ENCODE assay signal across 8 mouse cellular contexts in genomic region chr6:83038496-83039012, GRCm38 (mm10). TPM values are rescaled to one million over a fixed set of nuclear protein-coding genes. Genes with fewer than 3 reads are reported as not detected.
A peak's percentile ranks its signal among the peaks of the same experiment; 100 is the strongest.
DNase-seq lines count a peak whose midpoint lies in the region; ATAC-seq and TF ChIP-seq lines count a peak whose summit lies in the region.

No protein-coding gene starts in this region.

- peak overlapping the region; percentile 59 for H3K4me2 ChIP-seq in embryonic facial prominence, embryonic 14.5 days (ENCODE audit: low read depth, low read length)
- H3K4me2 ChIP-seq in limb, embryonic 11.5 days (ENCODE audit: low read depth, severe bottlenecking), result peak overlapping the region; percentile 42
- H3K4me2 ChIP-seq in midbrain, embryonic 12.5 days (replicated peaks), result peak overlapping the region; percentile 59

- H3K27me3 ChIP-seq in embryonic facial prominence, embryonic 14.5 days (replicated peaks; ENCODE audit: control insufficient read depth, insufficient read depth, low read length), result no peaks in the 10 kb centered on the region
- H3K27me3 ChIP-seq in limb, embryonic 11.5 days (ENCODE audit: control insufficient read depth, insufficient read depth, low read length), result no peaks in the 10 kb centered on the region
- peaks cover 32% of the 10 kb centered on the region for H3K27me3 ChIP-seq in midbrain, embryonic 12.5 days

- peaks cover 3% of the 10 kb centered on the region; the same call in 1 of the 2 replicates for H3K4me1 ChIP-seq in bone marrow, adult 2 months (ENCODE audit: control insufficient read depth, insufficient read depth, low read length)
- H3K4me1 ChIP-seq in embryonic facial prominence, embryonic 14.5 days (ENCODE audit: control insufficient read depth, insufficient read depth, low read length), result peaks cover 15% of the 10 kb centered on the region
- H3K4me1 ChIP-seq in limb, embryonic 11.5 days (ENCODE audit: control insufficient read depth, insufficient read depth, low read length), result peaks cover 6% of the 10 kb centered on the region; the same call in 1 of the 2 replicates
- peaks cover 19% of the 10 kb centered on the region for H3K4me1 ChIP-seq in midbrain, embryonic 12.5 days

- H3K9ac ChIP-seq in embryonic facial prominence, embryonic 14.5 days (ENCODE audit: low read depth, low read length), result peak overlapping the region; percentile 52; the same call in 1 of the 2 replicates
- H3K9ac ChIP-seq in limb, embryonic 11.5 days (ENCODE audit: low read length), result peak overlapping the region; percentile 43; the same call in 1 of the 2 replicates
- no peak overlapping the region; the same call in 1 of the 2 replicates for H3K9ac ChIP-seq in midbrain, embryonic 12.5 days (replicated peaks)

- H3K36me3 ChIP-seq in embryonic facial prominence, embryonic 14.5 days (ENCODE audit: control insufficient read depth, insufficient read depth, low read length), result no peaks in the 10 kb centered on the region; the same call in 1 of the 2 replicates
- H3K36me3 ChIP-seq in limb, embryonic 11.5 days (ENCODE audit: control insufficient read depth, insufficient read depth, low read length), result no peaks in the 10 kb centered on the region
- no peaks in the 10 kb centered on the region for H3K36me3 ChIP-seq in midbrain, embryonic 12.5 days

- 20% methylated on average over 24 of the region's 24 CpGs for WGBS in bone marrow, adult 2 months
- 10% methylated on average over 24 of the region's 24 CpGs for WGBS in embryonic facial prominence, embryonic 14.5 days
- 7% methylated on average over 24 of the region's 24 CpGs for WGBS in limb, embryonic 11.5 days
- 7% methylated on average over 24 of the region's 24 CpGs for WGBS in midbrain, embryonic 12.5 days

- peak overlapping the region; percentile 11 for H3K4me3 ChIP-seq in bone marrow, adult 2 months (replicated peaks; ENCODE audit: control insufficient read depth, low read depth, low read length)
- peak overlapping the region; percentile 23 for H3K4me3 ChIP-seq in embryonic facial prominence, embryonic 14.5 days (ENCODE audit: low read depth, low read length)
- H3K4me3 ChIP-seq in limb, embryonic 11.5 days (ENCODE audit: low read depth, low read length), result peak overlapping the region; percentile 10; the same call in 1 of the 2 replicates
- H3K4me3 ChIP-seq in midbrain, embryonic 12.5 days, result peak overlapping the region; percentile 22

- H3K27ac ChIP-seq in bone marrow, adult 2 months (ENCODE audit: control insufficient read depth, insufficient read depth, low read depth, low read length, poor library complexity), result peak overlapping the region; percentile 86
- no peak overlapping the region for H3K27ac ChIP-seq in embryonic facial prominence, embryonic 14.5 days (replicated peaks; ENCODE audit: low read depth, low read length)
- H3K27ac ChIP-seq in limb, embryonic 11.5 days (replicated peaks; ENCODE audit: low read depth, low read length), result no peak overlapping the region
- H3K27ac ChIP-seq in midbrain, embryonic 12.5 days (replicated peaks), result no peak overlapping the region

- peak; percentile 67 for DNase-seq in embryonic facial prominence, embryonic 14.5 days (ENCODE audit: low spot score)
- peak; percentile 89 to 91 for DNase-seq in heart, adult 9 months (ENCODE audit: low spot score in 2 of 2)
- DNase-seq in kidney, adult 8-10 months, result peak; percentile 93 to 97
- DNase-seq in limb, embryonic 11.5 days (ENCODE audit: low spot score), result peak; percentile 92
- peak; percentile 88 for DNase-seq in skeletal muscle tissue, adult 2 months (ENCODE audit: low read depth, low spot score)
- no peak for DNase-seq in adipocyte (ENCODE audit: low spot score)

- no peak for TF ChIP-seq CTCF in bone marrow, adult 2 months (IDR thresholded peaks at IDR 0.05; ENCODE audit: control insufficient read depth, insufficient read depth, low read length)

- TF ChIP-seq POLR2A in bone marrow, adult 2 months (IDR thresholded peaks at IDR 0.05; ENCODE audit: borderline replicate concordance, control insufficient read depth, low read depth, low read length), result no peak; the same call in 1 of the 2 replicates

- ATAC-seq in embryonic facial prominence, embryonic 14.5 days (ENCODE audit: low read depth), result peak; percentile 58; the same call in 1 of the 2 replicates
- ATAC-seq in limb, embryonic 11.5 days (ENCODE audit: insufficient number of reproducible peaks, low FRiP score, low TSS enrichment, low read depth), result peak; percentile 28; the same call in 1 of the 2 replicates
- peak; percentile 31; the same call in 1 of the 2 replicates for ATAC-seq in midbrain, embryonic 12.5 days (ENCODE audit: low FRiP score, low read depth)

- no peaks in the 10 kb centered on the region for H3K9me3 ChIP-seq in embryonic facial prominence, embryonic 14.5 days (ENCODE audit: control insufficient read depth, low read length)
- no peaks in the 10 kb centered on the region for H3K9me3 ChIP-seq in limb, embryonic 11.5 days (ENCODE audit: control insufficient read depth, low read length)
- H3K9me3 ChIP-seq in midbrain, embryonic 12.5 days, result no peaks in the 10 kb centered on the region

RNA-seq across cellular contexts. Expression of gene Loxl3, which starts 4.6 kb away (rescaled TPM):
- polyA plus RNA-seq in bone marrow, adult 2 months (2011; ENCODE audit: insufficient read depth, insufficient read length, low replicate concordance, missing spikeins), result 6.9 and 13.3 TPM in 2 replicates
- 19.7 and 21.4 TPM in 2 replicates for polyA plus RNA-seq in embryonic facial prominence, embryonic 14.5 days (2014; fragmentation: Nextera tagmentation; extraction: Ambion mirVana)
- polyA plus RNA-seq in limb, embryonic 11.5 days (2014; fragmentation: Nextera tagmentation; extraction: Ambion mirVana), result 10.1 and 13.7 TPM in 2 replicates
- polyA plus RNA-seq in midbrain, embryonic 12.5 days (2016; fragmentation: Nextera tagmentation; extraction: Ambion mirVana), result 11.0 and 14.7 TPM in 2 replicates

RNA-seq across cellular contexts. Expression of gene Dok1, which starts 5.3 kb away (rescaled TPM):
- 26.6 and 39.6 TPM in 2 replicates for polyA plus RNA-seq in bone marrow, adult 2 months (2011; ENCODE audit: insufficient read depth, insufficient read length, low replicate concordance, missing spikeins)
- 6.7 and 8.7 TPM in 2 replicates for polyA plus RNA-seq in embryonic facial prominence, embryonic 14.5 days (2014; fragmentation: Nextera tagmentation; extraction: Ambion mirVana)
- polyA plus RNA-seq in limb, embryonic 11.5 days (2014; fragmentation: Nextera tagmentation; extraction: Ambion mirVana), result 6.5 and 7.3 TPM in 2 replicates
- polyA plus RNA-seq in midbrain, embryonic 12.5 days (2016; fragmentation: Nextera tagmentation; extraction: Ambion mirVana), result 5.8 and 8.3 TPM in 2 replicates

RNA-seq across cellular contexts. Expression of gene Aup1, which starts 15.8 kb away (rescaled TPM):
- polyA plus RNA-seq in bone marrow, adult 2 months (2011; ENCODE audit: insufficient read depth, insufficient read length, low replicate concordance, missing spikeins), result 142 and 337 TPM in 2 replicates
- polyA plus RNA-seq in embryonic facial prominence, embryonic 14.5 days (2014; fragmentation: Nextera tagmentation; extraction: Ambion mirVana), result 118 and 121 TPM in 2 replicates
- polyA plus RNA-seq in limb, embryonic 11.5 days (2014; fragmentation: Nextera tagmentation; extraction: Ambion mirVana), result 122 and 123 TPM in 2 replicates
- 150 and 159 TPM in 2 replicates for polyA plus RNA-seq in midbrain, embryonic 12.5 days (2016; fragmentation: Nextera tagmentation; extraction: Ambion mirVana)

RNA-seq across cellular contexts. Expression of gene Htra2, which starts 16.5 kb away (rescaled TPM):
- polyA plus RNA-seq in bone marrow, adult 2 months (2011; ENCODE audit: insufficient read depth, insufficient read length, low replicate concordance, missing spikeins), result 115 and 145 TPM in 2 replicates
- polyA plus RNA-seq in embryonic facial prominence, embryonic 14.5 days (2014; fragmentation: Nextera tagmentation; extraction: Ambion mirVana), result 43.0 and 46.3 TPM in 2 replicates
- polyA plus RNA-seq in limb, embryonic 11.5 days (2014; fragmentation: Nextera tagmentation; extraction: Ambion mirVana), result 28.7 and 33.2 TPM in 2 replicates
- polyA plus RNA-seq in midbrain, embryonic 12.5 days (2016; fragmentation: Nextera tagmentation; extraction: Ambion mirVana), result 63.2 and 63.9 TPM in 2 replicates

RNA-seq across cellular contexts. Expression of gene Dqx1, which starts 19.1 kb away (rescaled TPM):
- polyA plus RNA-seq in bone marrow, adult 2 months (2011; ENCODE audit: insufficient read depth, insufficient read length, low replicate concordance, missing spikeins), result 5.3 and 13.5 TPM in 2 replicates
- 0.65 and 0.67 TPM in 2 replicates for polyA plus RNA-seq in embryonic facial prominence, embryonic 14.5 days (2014; fragmentation: Nextera tagmentation; extraction: Ambion mirVana)
- 0.35 and 0.88 TPM in 2 replicates for polyA plus RNA-seq in limb, embryonic 11.5 days (2014; fragmentation: Nextera tagmentation; extraction: Ambion mirVana)
- 0.93 and 1.1 TPM in 2 replicates for polyA plus RNA-seq in midbrain, embryonic 12.5 days (2016; fragmentation: Nextera tagmentation; extraction: Ambion mirVana)
